Mouse (Mus musculus): Measurements from ENCODE around the gene Ldhal6b. TPM values are rescaled to one million over a fixed set of nuclear protein-coding genes. Genes with fewer than 3 reads are reported as not detected.

Gene Ldhal6b
- polyA plus RNA-seq, 1 experiment from 2014 or later: not detected

DNA sequence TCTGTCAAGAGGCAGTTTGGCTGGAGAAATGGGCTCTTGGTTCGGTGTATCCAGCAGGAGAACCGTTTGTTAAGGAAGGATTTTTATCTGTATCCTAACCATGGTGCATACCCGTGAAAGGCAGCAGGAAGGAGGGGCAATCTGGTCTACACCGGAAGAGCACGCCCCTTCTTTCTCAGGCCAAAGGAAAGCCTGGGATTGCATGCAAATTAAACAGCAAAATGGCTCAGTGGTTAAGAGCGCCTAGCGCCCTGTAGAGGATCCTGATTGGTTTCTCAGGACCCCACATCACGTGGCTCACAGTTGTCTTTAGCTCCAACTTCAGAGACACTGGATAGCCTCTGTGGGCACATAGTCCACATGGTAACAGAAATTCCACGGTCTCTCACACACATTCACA lies 489 bp upstream of the Ldhal6b start:
- H3K4me2 ChIP-seq (replicated peaks; ENCODE audit: low read depth, low read length): no peak overlapping the region
- H3K27ac ChIP-seq (ENCODE audit: low read length): no peak overlapping the region
- no peak overlapping the region for H3K9ac ChIP-seq (replicated peaks; ENCODE audit: low read depth, low read length)
- H3K4me3 ChIP-seq (ENCODE audit: low read depth, low read length): no peak overlapping the region
- no peaks in the 10 kb centered on the region for H3K9me3 ChIP-seq (ENCODE audit: control insufficient read depth, low read depth, low read length)
- WGBS: 86% methylated on average over 9 of the region's 9 CpGs
- no peak for ATAC-seq (ENCODE audit: insufficient number of reproducible peaks, insufficient read depth, low FRiP score, low read depth)
- no peaks in the 10 kb centered on the region for H3K4me1 ChIP-seq (ENCODE audit: control insufficient read depth, insufficient read depth, low read length)
- peaks cover 13% of the 10 kb centered on the region for H3K36me3 ChIP-seq (ENCODE audit: control insufficient read depth, insufficient read depth, low read length)
- no peaks in the 10 kb centered on the region for H3K27me3 ChIP-seq (ENCODE audit: control insufficient read depth, insufficient read depth, low read length)

DNA sequence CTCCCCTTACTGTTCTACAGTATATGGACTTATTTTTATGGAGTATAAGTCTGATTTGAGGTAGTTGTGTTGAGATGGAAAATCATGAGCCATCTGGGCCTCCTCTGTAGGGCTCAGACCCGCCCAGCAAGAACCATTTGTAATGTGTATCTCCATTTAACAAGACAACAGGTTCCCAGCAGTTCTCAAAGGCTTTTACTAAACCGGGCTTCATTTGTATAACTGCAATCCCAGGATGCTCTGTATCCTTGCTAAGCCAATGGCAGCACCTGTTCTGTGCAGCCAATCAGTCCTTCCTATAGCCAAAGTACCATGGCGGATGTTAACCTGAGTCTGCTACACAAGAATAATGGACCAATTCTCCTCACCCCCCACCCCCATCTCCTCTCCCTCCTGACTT lies 2.0 kb downstream of the Ldhal6b start:
- peaks cover 10% of the 10 kb centered on the region; the same call in 1 of the 2 replicates for H3K36me3 ChIP-seq (ENCODE audit: control insufficient read depth, insufficient read depth, low read length)
- H3K27ac ChIP-seq (ENCODE audit: low read length): no peak overlapping the region
- ATAC-seq (ENCODE audit: insufficient number of reproducible peaks, insufficient read depth, low FRiP score, low read depth): no peak
- no peak overlapping the region for H3K4me2 ChIP-seq (replicated peaks; ENCODE audit: low read depth, low read length)
- H3K27me3 ChIP-seq (ENCODE audit: control insufficient read depth, insufficient read depth, low read length): no peaks in the 10 kb centered on the region
- no peaks in the 10 kb centered on the region for H3K9me3 ChIP-seq (ENCODE audit: control insufficient read depth, low read depth, low read length)
- H3K4me3 ChIP-seq (ENCODE audit: low read depth, low read length): no peak overlapping the region
- WGBS: 93% methylated on average over 3 of the region's 3 CpGs
- no peak overlapping the region for H3K9ac ChIP-seq (replicated peaks; ENCODE audit: low read depth, low read length)
- H3K4me1 ChIP-seq (ENCODE audit: control insufficient read depth, insufficient read depth, low read length): no peaks in the 10 kb centered on the region

DNA sequence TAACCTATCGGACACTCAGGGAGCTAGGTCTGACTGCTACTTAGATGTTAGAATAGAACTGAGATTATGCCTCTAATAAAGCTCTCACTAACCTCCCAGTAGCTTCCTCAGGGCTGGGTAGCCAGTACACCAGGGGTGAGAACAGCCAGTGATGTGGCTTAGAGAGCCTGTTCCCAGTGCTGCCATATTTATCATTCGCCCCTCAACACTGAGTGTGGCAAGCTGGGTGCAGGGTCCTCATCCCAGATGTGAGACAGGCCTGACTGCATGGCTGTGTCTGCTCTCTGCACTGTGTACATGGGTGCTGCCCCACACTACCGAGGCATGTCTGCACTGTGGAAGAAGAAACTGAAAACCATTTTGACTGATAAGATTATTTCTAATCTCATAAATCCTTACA lies 4.5 kb downstream of the Ldhal6b start:
- no peak overlapping the region for H3K9ac ChIP-seq (replicated peaks; ENCODE audit: low read depth, low read length)
- H3K27ac ChIP-seq (ENCODE audit: low read length): no peak overlapping the region
- ATAC-seq (ENCODE audit: insufficient number of reproducible peaks, insufficient read depth, low FRiP score, low read depth): no peak
- no peak overlapping the region for H3K4me2 ChIP-seq (replicated peaks; ENCODE audit: low read depth, low read length)
- no peaks in the 10 kb centered on the region for H3K9me3 ChIP-seq (ENCODE audit: control insufficient read depth, low read depth, low read length)
- peaks cover 8% of the 10 kb centered on the region for H3K36me3 ChIP-seq (ENCODE audit: control insufficient read depth, insufficient read depth, low read length)
- H3K4me1 ChIP-seq (ENCODE audit: control insufficient read depth, insufficient read depth, low read length): no peaks in the 10 kb centered on the region
- no peak overlapping the region for H3K4me3 ChIP-seq (ENCODE audit: low read depth, low read length)
- H3K27me3 ChIP-seq (ENCODE audit: control insufficient read depth, insufficient read depth, low read length): no peaks in the 10 kb centered on the region
- 84% methylated on average over 3 of the region's 3 CpGs for WGBS

DNA sequence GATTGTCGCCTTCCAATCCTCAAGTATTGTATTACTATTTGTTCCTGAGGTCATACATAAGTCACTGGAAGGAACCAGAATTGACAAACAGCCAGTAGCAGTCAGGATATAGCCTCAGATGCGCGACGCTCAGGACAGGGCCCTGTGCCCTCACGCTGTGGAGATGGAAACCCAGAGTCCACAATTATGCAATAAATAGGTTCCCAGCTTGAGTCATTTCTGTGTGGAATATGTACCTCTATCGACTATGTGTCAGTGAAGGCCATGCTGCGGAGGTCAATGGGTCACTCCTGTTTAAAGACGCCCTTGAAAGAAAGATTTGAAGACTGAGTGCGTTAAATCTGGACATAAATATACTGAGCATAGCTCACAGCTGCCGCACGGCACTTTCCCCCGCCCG lies 5.2 kb downstream of the Ldhal6b start:
- no peaks in the 10 kb centered on the region for H3K27me3 ChIP-seq (ENCODE audit: control insufficient read depth, insufficient read depth, low read length)
- H3K27ac ChIP-seq (ENCODE audit: low read length): no peak overlapping the region
- no peaks in the 10 kb centered on the region for H3K9me3 ChIP-seq (ENCODE audit: control insufficient read depth, low read depth, low read length)
- no peaks in the 10 kb centered on the region for H3K4me1 ChIP-seq (ENCODE audit: control insufficient read depth, insufficient read depth, low read length)
- H3K9ac ChIP-seq (replicated peaks; ENCODE audit: low read depth, low read length): no peak overlapping the region
- H3K4me2 ChIP-seq (replicated peaks; ENCODE audit: low read depth, low read length): no peak overlapping the region
- ATAC-seq (ENCODE audit: insufficient number of reproducible peaks, insufficient read depth, low FRiP score, low read depth): no peak
- H3K36me3 ChIP-seq (ENCODE audit: control insufficient read depth, insufficient read depth, low read length): peaks cover 4% of the 10 kb centered on the region
- no peak overlapping the region for H3K4me3 ChIP-seq (ENCODE audit: low read depth, low read length)
- WGBS: 62% methylated on average over 13 of the region's 13 CpGs

DNA sequence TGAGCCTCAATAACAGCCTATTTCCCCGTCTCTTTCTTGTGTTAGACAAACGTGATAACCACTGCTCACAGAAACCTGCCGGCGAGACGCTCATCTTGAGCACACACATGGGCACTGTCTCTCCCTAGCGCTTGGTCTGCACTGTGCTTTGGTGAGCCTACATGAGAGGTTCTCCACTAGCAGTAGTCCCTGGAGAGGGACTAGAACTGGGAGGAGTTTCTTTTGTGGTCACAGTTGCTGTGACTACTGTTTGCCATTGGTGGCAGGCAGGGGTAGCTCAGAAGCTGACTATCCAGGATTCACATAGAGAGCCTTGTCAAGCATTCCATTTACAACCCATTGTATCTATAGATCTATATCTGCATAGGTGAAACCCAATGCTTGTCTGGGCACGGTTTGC lies 5.8 kb downstream of the Ldhal6b start:
- peaks cover 3% of the 10 kb centered on the region for H3K36me3 ChIP-seq (ENCODE audit: control insufficient read depth, insufficient read depth, low read length)
- H3K9me3 ChIP-seq (ENCODE audit: control insufficient read depth, low read depth, low read length): no peaks in the 10 kb centered on the region
- H3K27me3 ChIP-seq (ENCODE audit: control insufficient read depth, insufficient read depth, low read length): no peaks in the 10 kb centered on the region
- H3K4me2 ChIP-seq (replicated peaks; ENCODE audit: low read depth, low read length): no peak overlapping the region
- H3K4me3 ChIP-seq (ENCODE audit: low read depth, low read length): no peak overlapping the region
- H3K4me1 ChIP-seq (ENCODE audit: control insufficient read depth, insufficient read depth, low read length): no peaks in the 10 kb centered on the region
- WGBS: 84% methylated on average over 7 of the region's 7 CpGs
- H3K27ac ChIP-seq (ENCODE audit: low read length): no peak overlapping the region
- H3K9ac ChIP-seq (replicated peaks; ENCODE audit: low read depth, low read length): no peak overlapping the region
- no peak for ATAC-seq (ENCODE audit: insufficient number of reproducible peaks, insufficient read depth, low FRiP score, low read depth)

DNA sequence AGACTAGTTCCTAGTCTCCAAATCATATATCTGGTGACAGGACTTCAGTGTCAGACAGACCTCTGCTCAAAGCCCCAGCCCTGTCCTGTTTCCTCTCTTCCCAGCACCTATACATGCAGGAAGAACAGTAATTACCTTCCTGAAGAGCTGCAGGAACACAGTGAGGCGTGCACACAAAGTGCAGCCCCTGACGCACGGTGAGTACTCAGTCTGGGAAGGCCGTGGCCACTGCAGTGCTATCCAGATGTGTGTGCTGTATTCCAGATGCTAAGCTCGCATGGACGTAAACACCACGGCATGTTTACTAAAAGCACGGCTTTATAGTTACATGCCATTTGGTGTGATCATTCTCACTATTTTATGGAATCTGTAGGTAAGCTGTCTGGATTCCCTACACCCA lies 6.3 kb downstream of the Ldhal6b start:
- ATAC-seq (ENCODE audit: insufficient number of reproducible peaks, insufficient read depth, low FRiP score, low read depth): no peak
- H3K4me1 ChIP-seq (ENCODE audit: control insufficient read depth, insufficient read depth, low read length): 0 out of 2 replicates have a peak, but pooled peaks cover under 1% of the 10 kb centered on the region
- H3K4me2 ChIP-seq (replicated peaks; ENCODE audit: low read depth, low read length): no peak overlapping the region
- no peak overlapping the region for H3K4me3 ChIP-seq (ENCODE audit: low read depth, low read length)
- H3K9ac ChIP-seq (replicated peaks; ENCODE audit: low read depth, low read length): no peak overlapping the region
- H3K27me3 ChIP-seq (ENCODE audit: control insufficient read depth, insufficient read depth, low read length): no peaks in the 10 kb centered on the region
- 89% methylated on average over 8 of the region's 8 CpGs for WGBS
- H3K36me3 ChIP-seq (ENCODE audit: control insufficient read depth, insufficient read depth, low read length): peaks cover 3% of the 10 kb centered on the region
- H3K27ac ChIP-seq (ENCODE audit: low read length): no peak overlapping the region
- no peaks in the 10 kb centered on the region for H3K9me3 ChIP-seq (ENCODE audit: control insufficient read depth, low read depth, low read length)

DNA sequence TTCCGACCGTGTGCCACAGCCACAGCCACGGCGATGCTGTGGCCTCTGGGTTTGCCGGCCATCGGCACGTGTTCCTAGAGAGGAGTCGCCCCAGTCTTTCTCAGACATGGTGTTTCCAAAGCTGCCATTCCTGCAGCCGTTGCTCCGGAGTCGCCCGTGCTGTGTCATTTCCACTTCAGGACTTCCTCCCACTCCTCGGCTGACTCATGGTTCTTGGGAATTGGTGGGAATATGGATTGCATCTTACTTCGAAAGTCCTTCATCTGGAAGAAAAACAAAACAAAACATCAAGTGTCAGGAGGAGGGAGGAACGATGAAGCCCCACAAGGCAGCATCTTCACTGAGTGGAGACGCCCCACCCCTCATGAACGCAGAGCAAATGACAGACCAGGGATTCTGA lies 7.4 kb downstream of the Ldhal6b start:
- 92% methylated on average over 17 of the region's 17 CpGs for WGBS
- ATAC-seq (ENCODE audit: insufficient number of reproducible peaks, insufficient read depth, low FRiP score, low read depth): no peak
- no peak overlapping the region for H3K4me3 ChIP-seq (ENCODE audit: low read depth, low read length)
- no peak overlapping the region for H3K27ac ChIP-seq (ENCODE audit: low read length)
- no peak overlapping the region for H3K9ac ChIP-seq (replicated peaks; ENCODE audit: low read depth, low read length)
- no peaks in the 10 kb centered on the region for H3K9me3 ChIP-seq (ENCODE audit: control insufficient read depth, low read depth, low read length)
- H3K36me3 ChIP-seq (ENCODE audit: control insufficient read depth, insufficient read depth, low read length): peaks cover 3% of the 10 kb centered on the region
- no peak overlapping the region for H3K4me2 ChIP-seq (replicated peaks; ENCODE audit: low read depth, low read length)
- H3K4me1 ChIP-seq (ENCODE audit: control insufficient read depth, insufficient read depth, low read length): peaks cover 6% of the 10 kb centered on the region; the same call in 1 of the 2 replicates
- no peaks in the 10 kb centered on the region for H3K27me3 ChIP-seq (ENCODE audit: control insufficient read depth, insufficient read depth, low read length)

DNA sequence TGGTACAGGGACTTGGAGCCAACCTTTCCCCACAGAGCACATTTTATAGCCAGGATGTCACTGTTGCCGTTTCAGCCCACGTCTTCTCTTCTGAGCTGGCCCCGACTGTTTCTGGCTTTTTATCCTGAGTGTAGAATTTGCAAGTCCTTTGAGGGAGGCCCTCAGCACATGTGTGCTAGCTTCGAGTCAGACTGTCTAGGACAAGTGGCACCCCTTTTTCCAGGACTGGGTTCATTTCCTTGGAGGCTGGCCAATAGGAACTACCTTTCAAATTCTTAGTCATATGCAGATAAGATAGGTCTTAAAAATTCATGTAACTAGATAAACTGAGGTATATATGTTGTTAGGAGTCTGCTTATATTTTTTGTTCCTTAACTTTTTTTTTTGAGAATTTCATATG lies 8.2 kb downstream of the Ldhal6b start:
- WGBS: 76% methylated on average over 4 of the region's 4 CpGs
- Histone ChIP-seq H3K36me3 (ENCODE audit: control insufficient read depth, insufficient read depth, low read length) (peaks cover 3% of the 10 kb centered on the region), H3K27me3 (ENCODE audit: control insufficient read depth, insufficient read depth, low read length) (no peaks in the 10 kb centered on the region), H3K4me1 (ENCODE audit: control insufficient read depth, insufficient read depth, low read length) (peaks cover 6% of the 10 kb centered on the region; the same call in 1 of the 2 replicates), H3K9me3 (ENCODE audit: control insufficient read depth, low read depth, low read length) (no peaks in the 10 kb centered on the region), H3K27ac (ENCODE audit: low read length) (no peak overlapping the region), H3K9ac (replicated peaks; ENCODE audit: low read depth, low read length) (no peak overlapping the region), H3K4me3 (ENCODE audit: low read depth, low read length) (no peak overlapping the region), H3K4me2 (replicated peaks; ENCODE audit: low read depth, low read length) (no peak overlapping the region)
- ATAC-seq (ENCODE audit: insufficient number of reproducible peaks, insufficient read depth, low FRiP score, low read depth): no peak

DNA sequence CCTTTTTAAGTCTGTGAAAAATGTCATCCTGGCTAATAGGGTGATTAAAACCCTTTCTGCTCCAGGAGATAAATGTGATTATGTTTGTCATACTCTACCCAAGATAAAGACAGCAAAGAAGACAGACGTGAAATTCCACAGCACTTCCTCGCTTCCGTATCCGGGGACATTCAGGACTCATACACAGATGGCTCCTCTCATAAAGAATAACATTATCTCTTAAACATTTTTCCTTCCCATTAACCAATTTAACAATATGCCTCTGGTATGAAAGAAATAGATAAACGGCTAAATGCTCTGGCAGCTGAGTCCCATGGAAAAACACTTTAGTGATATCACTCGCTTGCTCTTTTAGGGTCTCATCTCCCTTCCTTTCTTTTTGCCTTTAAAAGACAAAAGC lies 11.5 kb downstream of the Ldhal6b start:
- no peaks in the 10 kb centered on the region for H3K27me3 ChIP-seq (ENCODE audit: control insufficient read depth, insufficient read depth, low read length)
- H3K36me3 ChIP-seq (ENCODE audit: control insufficient read depth, insufficient read depth, low read length): peaks cover 3% of the 10 kb centered on the region; the same call in 1 of the 2 replicates
- H3K9me3 ChIP-seq (ENCODE audit: control insufficient read depth, low read depth, low read length): no peaks in the 10 kb centered on the region
- H3K9ac ChIP-seq (replicated peaks; ENCODE audit: low read depth, low read length): no peak overlapping the region
- 45% methylated on average over 6 of the region's 6 CpGs for WGBS
- H3K4me3 ChIP-seq (ENCODE audit: low read depth, low read length): no peak overlapping the region
- H3K4me1 ChIP-seq (ENCODE audit: control insufficient read depth, insufficient read depth, low read length): peaks cover 6% of the 10 kb centered on the region; the same call in 1 of the 2 replicates
- H3K4me2 ChIP-seq (replicated peaks; ENCODE audit: low read depth, low read length): no peak overlapping the region
- no peak overlapping the region for H3K27ac ChIP-seq (ENCODE audit: low read length)
- no peak for ATAC-seq (ENCODE audit: insufficient number of reproducible peaks, insufficient read depth, low FRiP score, low read depth)

Data from stomach, embryonic 14.5 days (tissue).